Mouse (Mus musculus) forebrain, embryonic 14.5 days (tissue): ENCODE data around the gene Fbxw8. TPM values are rescaled to one million over a fixed set of nuclear protein-coding genes. Genes with fewer than 3 reads are reported as not detected.
A peak's percentile ranks its signal among the peaks of the same experiment; 100 is the strongest.

Experiments used
- ATAC-seq: fragments of 200-750 bp; cut with Nextera tagmentation; 2 replicates; pipeline ENCODE4 v1.8.0; 2017; ENCODE audit warnings: mild to moderate bottlenecking, moderate library complexity
- DNase-seq: peaks from one replicate; pipeline ENCODE4 v3.0.0-alpha.2; 2015; ENCODE audit warnings: low spot score
- H3K27ac ChIP-seq: fragments of 300-500 bp; sonication (generic); 2 replicates; pipeline ENCODE4 v1.5.1; 2014; ENCODE audit warnings: low read depth, mild to moderate bottlenecking, control low read depth, low read length, moderate library complexity
- H3K27me3 ChIP-seq: fragments of 300-500 bp; sonication (generic); replicated peaks from 2 replicates; pipeline ENCODE4 v1.6.1; 2014; ENCODE audit warnings: low read length, control low read depth, mixed read lengths; ENCODE audit not compliant: control insufficient read depth, insufficient read depth
- H3K36me3 ChIP-seq: fragments of 300-500 bp; sonication (generic); 2 replicates; pipeline ENCODE4 v1.6.1; 2014; ENCODE audit warnings: low read length, control low read depth; ENCODE audit not compliant: control insufficient read depth, insufficient read depth
- H3K4me1 ChIP-seq: fragments of 300-500 bp; sonication (generic); 2 replicates; pipeline ENCODE4 v1.6.1; 2014; ENCODE audit warnings: antibody characterized with exemption, low read length, control low read depth; ENCODE audit not compliant: control insufficient read depth, insufficient read depth
- H3K4me2 ChIP-seq: fragments of 300-500 bp; sonication (generic); 2 replicates; pipeline ENCODE4 v1.6.1; 2014; ENCODE audit warnings: mild to moderate bottlenecking, control low read depth, low read length
- H3K4me3 ChIP-seq: fragments of 300-500 bp; sonication (generic); 2 replicates; pipeline ENCODE4 v1.5.1; 2014; ENCODE audit warnings: low read depth, low read length, control low read depth
- H3K9ac ChIP-seq: fragments of 300-500 bp; sonication (generic); 2 replicates; pipeline ENCODE4 v1.6.1; 2014; ENCODE audit warnings: mild to moderate bottlenecking, low read length, control low read depth, moderate library complexity
- H3K9me3 ChIP-seq: fragments of 300-500 bp; sonication (generic); replicated peaks from 2 replicates; pipeline ENCODE4 v1.6.1; 2016; ENCODE audit warnings: low read length, control low read depth, mixed read lengths; ENCODE audit not compliant: control insufficient read depth
- WGBS: fragments of 180-500 bp; shearing (Covaris S2); extraction: QIAGEN DNeasy Blood & Tissue Kit; methylation state at CpG from one replicate; pipeline ENCODE4 v1.1.7; 2014; 5-methylcytosine and 5-hydroxymethylcytosine counted together
- polyA plus RNA-seq: library from polyadenylated mRNA; unstranded; fragments of >200 nt; fragmentation: Nextera tagmentation; extraction: Ambion mirVana; gene quantifications from 2 replicates; pipeline ENCODE4 v1.2.1, GENCODE M21; 2014

Gene Fbxw8
- polyA plus RNA-seq, 1 experiment from 2014 or later = 19.5 TPM

DNA sequence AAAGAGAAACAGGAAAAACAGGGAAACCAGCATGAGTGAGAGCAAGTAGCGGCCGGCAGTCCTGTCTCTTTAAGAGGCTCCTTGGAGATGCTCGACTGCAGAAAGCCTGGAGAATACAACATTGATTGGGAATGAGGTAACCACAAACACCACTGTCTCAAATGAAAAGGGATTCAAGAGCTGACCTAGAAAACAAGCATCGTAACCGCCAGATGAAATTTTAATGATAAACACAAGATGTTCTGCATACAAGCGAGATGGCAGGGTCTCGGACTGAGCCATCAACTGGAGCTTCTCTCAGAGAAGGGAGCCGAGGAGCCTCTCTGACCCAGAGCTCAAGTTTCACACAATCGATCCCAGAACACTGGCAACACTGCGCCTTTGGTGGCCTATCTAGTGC is 32.2 kb downstream of the Fbxw8 start:
- no peak overlapping the region for H3K9ac ChIP-seq

DNA sequence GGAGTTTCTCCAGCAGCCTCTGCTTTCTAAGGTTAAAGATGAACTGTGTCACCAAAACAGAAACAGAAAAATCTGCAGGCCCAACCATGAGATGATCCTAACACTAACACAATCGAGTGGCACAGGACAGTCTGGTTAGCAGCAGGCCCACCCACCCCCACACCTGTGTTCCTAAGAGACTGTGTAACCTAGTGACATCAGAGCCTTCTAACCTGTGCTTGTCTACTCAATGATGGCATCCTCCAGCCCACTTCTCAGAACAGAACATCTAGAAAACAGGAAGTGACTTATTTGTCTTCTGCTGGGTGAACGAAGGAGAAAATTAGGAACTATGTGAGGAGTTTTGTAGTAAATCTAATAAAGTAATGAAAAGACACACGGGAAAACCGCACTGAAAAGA is 33.3 kb downstream of the Fbxw8 start:
- Histone ChIP-seq H3K9ac (no peak overlapping the region), H3K4me2 (no peak overlapping the region), H3K4me1 (peaks cover 3% of the 10 kb centered on the region; the same call in 1 of the 2 replicates), H3K36me3 (peaks cover 25% of the 10 kb centered on the region), H3K27ac (no peak overlapping the region), H3K27me3 (no peaks in the 10 kb centered on the region), H3K9me3 (no peaks in the 10 kb centered on the region), H3K4me3 (no peak overlapping the region)
- WGBS = 92% methylated on average over 4 of the region's 4 CpGs
- ATAC-seq = no peak
- no peak for DNase-seq

More for the DNA sequence above, 32.2 kb downstream of the Fbxw8 start:
- H3K27me3 ChIP-seq = no peaks in the 10 kb centered on the region
- 0 out of 2 replicates have a peak overlapping the region, but pooled peaks have one; percentile 6 for H3K27ac ChIP-seq
- H3K36me3 ChIP-seq = peaks cover 37% of the 10 kb centered on the region
- no peak for ATAC-seq
- H3K9me3 ChIP-seq = no peaks in the 10 kb centered on the region
- WGBS = 40% methylated on average over 10 of the region's 10 CpGs
- H3K4me1 ChIP-seq = 0 out of 2 replicates have a peak, but pooled peaks cover 2% of the 10 kb centered on the region
- no peak overlapping the region for H3K4me2 ChIP-seq
- no peak overlapping the region for H3K4me3 ChIP-seq
- DNase-seq = no peak

DNA sequence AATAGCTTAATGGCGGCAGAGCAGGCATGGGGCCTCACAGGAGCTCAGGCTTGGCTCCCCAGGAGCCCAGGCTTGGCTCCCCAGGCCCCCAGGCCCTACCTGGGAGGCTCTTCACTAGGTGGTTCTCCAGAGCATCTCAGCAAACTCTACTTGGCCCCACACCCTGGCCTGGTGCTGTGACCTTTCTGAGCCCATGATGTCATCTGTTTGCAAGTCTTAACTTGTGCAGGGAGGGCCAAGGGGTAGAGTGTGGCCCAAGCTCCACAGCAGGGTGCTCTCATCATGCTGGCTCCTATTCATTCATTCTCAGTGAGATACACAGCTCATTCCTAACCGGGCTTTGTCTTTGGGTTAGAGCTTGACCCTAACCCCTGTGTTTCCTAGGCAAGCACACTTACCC is 34.6 kb downstream of the Fbxw8 start:
- peaks cover 7% of the 10 kb centered on the region; the same call in 1 of the 2 replicates for H3K4me1 ChIP-seq
- no peak overlapping the region for H3K27ac ChIP-seq
- ATAC-seq = no peak

DNA sequence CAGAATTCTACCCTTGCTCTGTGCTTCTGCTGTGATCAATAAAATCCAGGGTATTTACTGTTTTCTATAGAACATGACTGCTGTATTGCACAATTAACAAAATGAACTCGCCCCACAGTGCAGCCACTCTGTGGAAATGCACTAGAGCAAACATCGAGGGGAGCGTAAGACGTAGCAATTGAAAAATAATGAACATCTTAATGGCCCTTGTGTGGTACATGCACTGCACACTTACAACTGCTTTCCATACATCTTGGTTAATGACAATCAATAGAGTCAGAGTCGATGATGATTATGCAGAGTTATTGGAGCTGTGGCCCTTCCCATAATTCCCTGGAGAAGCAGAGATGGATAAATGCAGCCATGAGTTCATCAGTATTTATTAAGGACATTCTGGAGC is 36.3 kb downstream of the Fbxw8 start:
- no peaks in the 10 kb centered on the region for H3K9me3 ChIP-seq
- 0 out of 2 replicates have a peak, but pooled peaks cover 3% of the 10 kb centered on the region for H3K36me3 ChIP-seq
- H3K4me2 ChIP-seq = no peak overlapping the region
- H3K27ac ChIP-seq = 0 out of 2 replicates have a peak overlapping the region, but pooled peaks have one; percentile 14
- no peaks in the 10 kb centered on the region for H3K27me3 ChIP-seq
- DNase-seq = no peak
- no peak overlapping the region for H3K9ac ChIP-seq
- no peak for ATAC-seq
- H3K4me1 ChIP-seq = peaks cover 8% of the 10 kb centered on the region; the same call in 1 of the 2 replicates
- 86% methylated on average over 5 of the region's 5 CpGs for WGBS
- H3K4me3 ChIP-seq = no peak overlapping the region

More for the DNA sequence above, 34.6 kb downstream of the Fbxw8 start:
- Histone ChIP-seq H3K9ac (no peak overlapping the region), H3K4me2 (no peak overlapping the region), H3K9me3 (no peaks in the 10 kb centered on the region), H3K27me3 (no peaks in the 10 kb centered on the region), H3K4me3 (no peak overlapping the region), H3K36me3 (peaks cover 18% of the 10 kb centered on the region)
- WGBS = 19% methylated on average over 2 of the region's 2 CpGs
- DNase-seq = no peak

DNA sequence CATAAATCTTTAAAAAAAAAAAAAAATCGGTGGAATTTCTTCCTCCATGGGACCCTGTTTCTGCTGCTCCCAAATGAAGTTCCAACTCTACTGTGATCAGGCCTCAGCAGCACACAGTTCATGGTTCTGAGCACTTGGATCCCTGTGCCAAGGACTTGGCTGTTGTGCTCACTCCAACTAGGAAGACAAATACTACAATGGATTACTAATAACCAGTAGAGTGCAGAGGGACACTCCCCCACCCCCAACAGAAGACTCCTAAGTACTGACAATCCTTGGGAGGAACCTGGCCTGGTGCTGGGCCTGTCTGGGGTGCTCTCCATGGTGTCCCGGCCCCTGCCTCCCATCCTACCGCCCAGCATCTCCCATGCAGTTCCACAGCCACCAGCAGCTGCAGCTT is 36.9 kb downstream of the Fbxw8 start:
- no peak overlapping the region for H3K9ac ChIP-seq
- DNase-seq (no peak), ATAC-seq (no peak)
- H3K4me2 ChIP-seq = no peak overlapping the region
- no peaks in the 10 kb centered on the region for H3K27me3 ChIP-seq
- H3K4me1 ChIP-seq = peaks cover 9% of the 10 kb centered on the region; the same call in 1 of the 2 replicates
- 0 out of 2 replicates have a peak, but pooled peaks cover 3% of the 10 kb centered on the region for H3K36me3 ChIP-seq
- no peak overlapping the region for H3K4me3 ChIP-seq
- 0 out of 2 replicates have a peak overlapping the region, but pooled peaks have one; percentile 14 for H3K27ac ChIP-seq
- no peaks in the 10 kb centered on the region for H3K9me3 ChIP-seq
- 89% methylated on average over 3 of the region's 3 CpGs for WGBS

DNA sequence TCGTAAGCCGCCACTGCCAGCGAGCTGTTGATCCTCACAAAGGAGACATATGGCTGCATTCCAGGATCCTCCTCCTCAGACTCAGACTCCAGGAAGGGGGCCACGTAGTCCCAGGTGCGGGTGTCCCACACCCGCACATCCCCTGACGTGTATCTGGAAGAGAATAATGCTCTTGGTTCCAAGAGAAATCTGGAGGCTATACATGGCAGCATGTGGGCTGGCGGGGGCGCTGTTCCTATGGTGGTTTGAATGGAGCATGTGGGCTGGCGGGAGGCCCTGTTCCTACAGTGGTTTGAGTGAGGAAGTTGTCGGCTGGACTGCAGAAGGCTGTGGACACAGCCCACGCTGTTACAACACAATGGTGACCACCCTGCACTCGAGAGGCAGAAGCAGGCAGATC is 41.6 kb downstream of the Fbxw8 start:
- peak; percentile 86 for DNase-seq
- no peak overlapping the region for H3K4me2 ChIP-seq
- peak; percentile 47 for ATAC-seq
- peaks cover 19% of the 10 kb centered on the region for H3K4me1 ChIP-seq
- WGBS = 51% methylated on average over 13 of the region's 13 CpGs
- H3K27me3 ChIP-seq = no peaks in the 10 kb centered on the region
- H3K27ac ChIP-seq = peak overlapping the region; percentile 60
- H3K4me3 ChIP-seq = no peak overlapping the region
- no peaks in the 10 kb centered on the region for H3K9me3 ChIP-seq
- peaks cover 19% of the 10 kb centered on the region for H3K36me3 ChIP-seq
- no peak overlapping the region for H3K9ac ChIP-seq

DNA sequence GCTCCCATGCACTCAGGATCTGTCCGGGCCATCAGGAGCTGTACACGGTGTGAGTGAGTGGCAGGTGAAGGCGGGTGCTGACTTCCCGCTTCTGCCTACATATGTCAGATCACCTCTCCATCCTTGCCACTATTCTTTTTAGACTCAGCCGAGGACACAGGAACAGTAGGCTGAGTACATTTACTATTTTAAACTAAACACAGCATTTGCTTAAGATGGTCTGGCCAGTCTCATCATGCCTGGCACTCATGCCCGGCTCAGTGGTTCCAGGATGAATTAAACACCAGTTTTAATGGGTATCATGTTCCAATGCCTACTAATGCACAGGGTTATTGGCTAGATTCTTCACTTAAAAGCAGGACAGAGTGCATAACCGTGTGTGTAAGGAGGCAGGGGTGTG is 42.2 kb downstream of the Fbxw8 start:
- Histone ChIP-seq H3K27me3 (no peaks in the 10 kb centered on the region), H3K9ac (no peak overlapping the region), H3K36me3 (peaks cover 16% of the 10 kb centered on the region), H3K4me3 (no peak overlapping the region), H3K4me1 (peaks cover 24% of the 10 kb centered on the region), H3K27ac (peak overlapping the region; percentile 70; the same call in 1 of the 2 replicates), H3K9me3 (no peaks in the 10 kb centered on the region), H3K4me2 (no peak overlapping the region)
- 80% methylated on average over 7 of the region's 7 CpGs for WGBS
- DNase-seq (no peak), ATAC-seq (no peak)

DNA sequence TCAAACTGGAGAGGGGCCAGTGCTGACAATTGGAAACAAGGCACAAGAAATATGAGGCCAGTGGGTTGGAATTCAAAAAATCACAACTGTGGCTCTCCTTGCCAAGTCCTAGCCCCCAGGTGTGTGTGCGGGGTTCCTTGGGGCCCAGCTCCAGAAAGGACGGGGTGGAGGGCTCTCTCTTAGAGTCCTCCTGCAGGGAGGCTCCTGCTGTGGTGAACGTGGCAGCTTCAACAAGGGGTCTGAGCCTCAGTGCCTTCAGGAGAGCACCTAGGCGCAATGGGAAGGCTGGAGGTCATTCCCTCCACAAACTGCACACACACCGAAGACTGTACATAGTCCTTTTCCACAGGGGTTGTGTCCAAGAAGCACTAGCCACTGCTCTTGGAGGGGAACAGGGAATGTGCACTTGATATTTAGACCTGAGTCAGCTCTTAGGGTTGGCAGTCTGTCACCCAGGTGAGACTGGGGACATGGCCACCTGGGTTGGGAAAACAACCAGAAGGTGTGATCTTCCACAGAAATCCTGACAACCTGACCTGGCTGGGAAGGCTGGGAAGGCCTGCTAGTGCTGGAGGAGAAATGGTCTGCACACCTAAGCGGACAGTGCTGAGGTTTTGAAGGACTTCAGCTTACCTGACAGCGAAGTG is 46.3 kb downstream of the Fbxw8 start:
- H3K27me3 ChIP-seq = no peaks in the 10 kb centered on the region
- DNase-seq (no peak), ATAC-seq (peak; percentile 50)
- 62% methylated on average over 7 of the region's 7 CpGs for WGBS
- peaks cover 30% of the 10 kb centered on the region for H3K4me1 ChIP-seq
- peaks cover 33% of the 10 kb centered on the region for H3K36me3 ChIP-seq
- peak overlapping the region; percentile 17; the same call in 1 of the 2 replicates for H3K9ac ChIP-seq
- H3K9me3 ChIP-seq = no peaks in the 10 kb centered on the region
- H3K4me2 ChIP-seq = peak overlapping the region; percentile 24; the same call in 1 of the 2 replicates
- no peak overlapping the region for H3K4me3 ChIP-seq
- H3K27ac ChIP-seq = peak overlapping the region; percentile 89
